In the genomic region with DNA sequence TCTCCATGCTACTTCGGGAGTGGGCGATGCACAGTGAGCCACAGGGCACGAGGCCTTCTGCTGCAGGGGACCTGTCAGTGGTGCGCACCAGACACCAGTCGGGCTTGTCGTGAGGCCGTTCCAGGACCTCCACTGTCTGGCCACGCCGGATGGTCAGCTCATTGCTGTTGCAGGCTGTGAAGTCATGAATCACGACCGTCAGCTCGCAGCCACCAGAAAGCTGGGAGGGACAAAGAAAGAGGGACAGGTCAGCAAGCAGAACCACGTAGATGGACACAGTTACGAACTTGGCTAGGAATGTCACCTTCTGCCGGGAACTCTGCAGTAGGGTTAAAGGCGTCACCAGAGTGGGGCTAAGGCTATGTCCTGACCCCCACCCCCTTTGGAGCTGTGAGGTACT, we compare ENCODE assay signal across 14 mouse cellular contexts.
DNase-seq lines count a peak whose midpoint lies in the region; ATAC-seq lines count a peak whose summit lies in the region.
"Had no signal": no experiment of that assay in that cellular context is flagged by ENCODE, and none has a peak within 500 bp of the region (broad histone marks: within the 10 kb centered on the region; RNA-seq: fewer than 3 reads in every experiment).

No protein-coding gene starts in this region.

- H3K27ac ChIP-seq in forebrain, embryonic 10.5 days: peak overlapping the region; percentile 63; the same call in 1 of the 2 replicates
- H3K27ac ChIP-seq in forebrain, embryonic 12.5 days: no peak overlapping the region
- peak overlapping the region; percentile 65; the same call in 1 of the 2 replicates for H3K27ac ChIP-seq in embryonic facial prominence, embryonic 15.5 days (replicated peaks)
- no peak overlapping the region for H3K27ac ChIP-seq in neural tube, embryonic 14.5 days (ENCODE audit: low read depth, low read length)
- H3K27ac ChIP-seq: hindbrain, embryonic 15.5 days; liver, embryonic 14.5 days had no signal

- H3K4me3 ChIP-seq in forebrain, embryonic 10.5 days: no peak overlapping the region
- H3K4me3 ChIP-seq in forebrain, embryonic 12.5 days (replicated peaks): no peak overlapping the region
- no peak overlapping the region for H3K4me3 ChIP-seq in embryonic facial prominence, embryonic 15.5 days (replicated peaks)
- no peak overlapping the region for H3K4me3 ChIP-seq in neural tube, embryonic 14.5 days (ENCODE audit: low read depth, low read length)
- H3K4me3 ChIP-seq: hindbrain, embryonic 15.5 days had no signal

- 93% methylated on average over 16 of the region's 16 CpGs for WGBS in forebrain, embryonic 10.5 days
- WGBS in forebrain, embryonic 12.5 days: 95% methylated on average over 16 of the region's 16 CpGs
- 90% methylated on average over 16 of the region's 16 CpGs for WGBS in embryonic facial prominence, embryonic 15.5 days
- 78% methylated on average over 16 of the region's 16 CpGs for WGBS in neural tube, embryonic 14.5 days

- H3K9ac ChIP-seq in forebrain, embryonic 12.5 days: no peak overlapping the region
- H3K9ac ChIP-seq in embryonic facial prominence, embryonic 15.5 days: no peak overlapping the region
- 0 out of 2 replicates have a peak overlapping the region, but pooled peaks have one; percentile 11 for H3K9ac ChIP-seq in neural tube, embryonic 14.5 days (replicated peaks; ENCODE audit: low read depth, low read length)
- H3K9ac ChIP-seq: hindbrain, embryonic 15.5 days; liver, embryonic 14.5 days had no signal

- no peak overlapping the region for H3K4me2 ChIP-seq in forebrain, embryonic 12.5 days
- no peak overlapping the region for H3K4me2 ChIP-seq in embryonic facial prominence, embryonic 15.5 days (replicated peaks)
- H3K4me2 ChIP-seq in neural tube, embryonic 14.5 days (ENCODE audit: low read depth, low read length): no peak overlapping the region
- H3K4me2 ChIP-seq: hindbrain, embryonic 15.5 days had no signal

- DNase-seq in forebrain, embryonic 10.5 days (ENCODE audit: extremely low spot score, low spot score): no peak
- peak; percentile 8 for DNase-seq in layer of hippocampus, adult 11-12 months (ENCODE audit: low spot score)
- no peak for DNase-seq in layer of hippocampus, adult 9-11 months
- DNase-seq in adrenal gland, postnatal 4 days (ENCODE audit: low spot score in 2 of 2): no peak
- no peak for DNase-seq in adrenal gland, adult 2 months
- DNase-seq: cerebellum, adult 18-20 months; gastrocnemius, postnatal 36 days; right cerebral cortex, postnatal 25 days; thymus, postnatal 36 days had no signal

- peaks cover 80% of the 10 kb centered on the region for H3K4me1 ChIP-seq in forebrain, embryonic 10.5 days
- H3K4me1 ChIP-seq in forebrain, embryonic 12.5 days: peaks cover 39% of the 10 kb centered on the region
- H3K4me1 ChIP-seq in embryonic facial prominence, embryonic 15.5 days: peaks cover 84% of the 10 kb centered on the region
- H3K4me1 ChIP-seq in neural tube, embryonic 14.5 days (ENCODE audit: control insufficient read depth, insufficient read depth, low read length): peaks cover 7% of the 10 kb centered on the region; the same call in 1 of the 2 replicates

- peaks cover 78% of the 10 kb centered on the region for H3K36me3 ChIP-seq in forebrain, embryonic 10.5 days (replicated peaks)
- peaks cover 37% of the 10 kb centered on the region for H3K36me3 ChIP-seq in forebrain, embryonic 12.5 days (replicated peaks)
- H3K36me3 ChIP-seq in embryonic facial prominence, embryonic 15.5 days: peaks cover 24% of the 10 kb centered on the region
- H3K36me3 ChIP-seq in neural tube, embryonic 14.5 days (ENCODE audit: control insufficient read depth, insufficient read depth, low read length): peaks cover 17% of the 10 kb centered on the region

- no peak for ATAC-seq in forebrain, embryonic 12.5 days (ENCODE audit: low FRiP score)
- ATAC-seq in embryonic facial prominence, embryonic 15.5 days (ENCODE audit: insufficient number of reproducible peaks, low FRiP score, low TSS enrichment, low read depth): no peak
- ATAC-seq in neural tube, embryonic 14.5 days (ENCODE audit: low read depth): no peak

- no peaks in the 10 kb centered on the region for H3K27me3 ChIP-seq in forebrain, embryonic 10.5 days (ENCODE audit: poor library complexity, severe bottlenecking)
- no peaks in the 10 kb centered on the region for H3K27me3 ChIP-seq in forebrain, embryonic 12.5 days
- no peaks in the 10 kb centered on the region for H3K27me3 ChIP-seq in embryonic facial prominence, embryonic 15.5 days
- H3K27me3 ChIP-seq in neural tube, embryonic 14.5 days (ENCODE audit: control insufficient read depth, insufficient read depth, low read length): no peaks in the 10 kb centered on the region
- H3K27me3 ChIP-seq: hindbrain, embryonic 15.5 days had no signal

- no peaks in the 10 kb centered on the region for H3K9me3 ChIP-seq in forebrain, embryonic 10.5 days
- H3K9me3 ChIP-seq in forebrain, embryonic 12.5 days: no peaks in the 10 kb centered on the region
- H3K9me3 ChIP-seq in embryonic facial prominence, embryonic 15.5 days (replicated peaks): no peaks in the 10 kb centered on the region
- no peaks in the 10 kb centered on the region for H3K9me3 ChIP-seq in neural tube, embryonic 14.5 days (ENCODE audit: control insufficient read depth, low read length)
- H3K9me3 ChIP-seq: hindbrain, embryonic 15.5 days had no signal

Comparison
In these comparisons a context has a peak if more than half of its experiments do, and no peak if none do; other contexts are left out.
1. H3K27ac ChIP-seq: peak in forebrain, embryonic 10.5 days (single experiment) and embryonic facial prominence, embryonic 15.5 days (single experiment); none in forebrain, embryonic 12.5 days (single experiment) and neural tube, embryonic 14.5 days (single experiment).